Mouse (Mus musculus) cortical plate, adult 2 months (tissue): ENCODE data around the gene Ppp2r5a. TPM values are rescaled to one million over a fixed set of nuclear protein-coding genes. Genes with fewer than 3 reads are reported as not detected.

Experiments used
- H3K27ac ChIP-seq: fragments of 200-500 bp; 2 replicates; pipeline ENCODE4 v1.5.1; 2012; ENCODE audit warnings: low read length, control low read depth, inconsistent platforms; ENCODE audit not compliant: insufficient read depth
- H3K4me1 ChIP-seq: fragments of 200-500 bp; 2 replicates; pipeline ENCODE4 v1.6.1; 2011; ENCODE audit warnings: low read length; ENCODE audit not compliant: control insufficient read depth, insufficient read depth
- H3K4me3 ChIP-seq: fragments of 200-500 bp; 2 replicates; pipeline ENCODE4 v1.5.1; 2011; ENCODE audit warnings: mild to moderate bottlenecking, low read length, control low read depth; ENCODE audit not compliant: insufficient read depth
- CTCF ChIP-seq: fragments of 200-500 bp; IDR thresholded peaks from 2 replicates; pipeline ENCODE4 v1.5.1; 2011; ENCODE audit warnings: mild to moderate bottlenecking, control low read depth, low read length; ENCODE audit not compliant: insufficient read depth; ENCODE audit errors: extremely low read depth
- POLR2A ChIP-seq: fragments of 200-500 bp; IDR thresholded peaks from 2 replicates; pipeline ENCODE4 v1.6.1; 2011; ENCODE audit warnings: mild to moderate bottlenecking, low read length, control low read depth; ENCODE audit not compliant: insufficient read depth; ENCODE audit errors: extremely low read depth
- polyA plus RNA-seq: library from polyadenylated mRNA; depleted of rRNA; stranded (reverse); fragments of >200 nt; gene quantifications from 2 replicates; pipeline ENCODE4 v1.2.3, GENCODE M21; 2012

The Ppp2r5a gene
- polyA plus RNA-seq, 1 experiment, result 79.8 TPM

DNA sequence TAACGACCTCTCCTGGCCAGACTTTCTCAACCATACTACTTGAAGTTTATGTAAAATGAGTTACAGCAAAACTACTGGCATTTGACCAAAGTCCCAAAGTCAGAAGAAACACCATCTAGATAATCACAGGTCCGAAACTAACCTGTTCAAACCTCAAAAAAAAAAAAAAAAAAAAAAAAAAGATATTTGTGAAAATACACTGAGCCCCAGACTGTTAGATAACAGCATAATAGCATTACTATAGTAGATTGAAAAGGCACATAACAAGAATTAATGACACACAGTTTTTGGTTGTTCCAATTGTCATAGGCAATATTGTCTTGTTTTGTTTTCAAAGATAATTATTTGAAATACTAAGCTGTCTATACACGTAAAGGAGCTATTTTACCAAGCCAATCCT lies 9.5 kb downstream of the Ppp2r5a start:
- Histone ChIP-seq H3K27ac (no peak overlapping the region), H3K4me3 (no peak overlapping the region)
- TF ChIP-seq CTCF (no peak), POLR2A (no peak)

DNA sequence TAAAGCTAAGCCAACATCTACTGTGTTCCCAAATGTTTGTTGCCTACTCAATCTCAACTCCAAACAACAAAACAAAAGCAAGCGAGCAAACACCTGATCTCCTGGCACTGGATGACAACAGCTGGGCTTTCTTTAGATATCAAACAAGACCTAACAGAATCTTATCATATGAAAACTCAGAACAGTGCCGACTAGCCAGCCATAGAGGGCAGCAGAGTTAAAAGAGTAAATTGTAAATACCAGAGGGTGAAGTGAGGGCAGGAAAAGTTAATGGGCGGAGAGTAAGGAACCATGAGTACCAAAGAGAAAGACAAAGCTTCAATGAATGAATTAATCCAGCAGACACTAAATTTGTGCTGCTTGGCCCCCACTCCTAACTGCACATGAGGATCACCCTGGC lies 11.8 kb downstream of the Ppp2r5a start:
- H3K4me1 ChIP-seq, result peaks cover 3% of the 10 kb centered on the region; the same call in 1 of the 2 replicates
- no peak overlapping the region for H3K27ac ChIP-seq
- no peak for TF ChIP-seq POLR2A
- TF ChIP-seq CTCF, result peak; percentile 47; the same call in 1 of the 2 replicates
- H3K4me3 ChIP-seq, result no peak overlapping the region

More for the DNA sequence above, 9.5 kb downstream of the Ppp2r5a start:
- H3K4me1 ChIP-seq, result peaks cover 5% of the 10 kb centered on the region; the same call in 1 of the 2 replicates

DNA sequence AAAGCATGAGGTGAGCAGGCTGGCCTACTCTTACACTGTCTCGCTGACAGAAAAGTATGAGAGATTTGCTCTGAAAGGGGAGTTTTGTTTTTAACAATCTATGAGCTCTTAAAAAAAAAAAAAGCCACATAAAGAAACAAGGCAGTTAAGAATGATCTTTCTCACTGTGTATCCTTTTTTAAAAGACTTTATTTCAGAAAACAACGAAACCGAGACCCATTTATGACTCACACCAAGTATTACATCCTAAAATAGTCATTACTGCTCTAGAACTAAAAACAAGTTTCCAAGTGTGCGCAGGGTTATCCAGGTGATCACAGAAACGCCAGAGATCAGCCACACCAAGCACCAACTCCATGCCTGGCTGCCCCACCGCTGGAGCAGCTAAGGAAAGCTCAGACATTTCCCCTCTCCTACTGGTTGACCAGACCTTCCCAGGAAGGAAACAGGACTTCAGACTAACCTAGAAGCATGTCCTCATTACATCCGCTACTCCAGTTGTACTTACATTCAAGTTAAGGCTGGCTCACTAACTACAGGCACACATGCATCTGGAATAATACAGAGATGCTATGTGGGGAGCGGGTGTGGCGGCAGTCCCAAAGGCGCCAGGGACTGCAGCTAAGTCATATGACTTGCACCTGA lies 18.2 kb downstream of the Ppp2r5a start:
- Histone ChIP-seq H3K4me3 (no peak overlapping the region), H3K27ac (no peak overlapping the region), H3K4me1 (peaks cover 9% of the 10 kb centered on the region)
- no peak for TF ChIP-seq POLR2A
- TF ChIP-seq CTCF, result no peak

DNA sequence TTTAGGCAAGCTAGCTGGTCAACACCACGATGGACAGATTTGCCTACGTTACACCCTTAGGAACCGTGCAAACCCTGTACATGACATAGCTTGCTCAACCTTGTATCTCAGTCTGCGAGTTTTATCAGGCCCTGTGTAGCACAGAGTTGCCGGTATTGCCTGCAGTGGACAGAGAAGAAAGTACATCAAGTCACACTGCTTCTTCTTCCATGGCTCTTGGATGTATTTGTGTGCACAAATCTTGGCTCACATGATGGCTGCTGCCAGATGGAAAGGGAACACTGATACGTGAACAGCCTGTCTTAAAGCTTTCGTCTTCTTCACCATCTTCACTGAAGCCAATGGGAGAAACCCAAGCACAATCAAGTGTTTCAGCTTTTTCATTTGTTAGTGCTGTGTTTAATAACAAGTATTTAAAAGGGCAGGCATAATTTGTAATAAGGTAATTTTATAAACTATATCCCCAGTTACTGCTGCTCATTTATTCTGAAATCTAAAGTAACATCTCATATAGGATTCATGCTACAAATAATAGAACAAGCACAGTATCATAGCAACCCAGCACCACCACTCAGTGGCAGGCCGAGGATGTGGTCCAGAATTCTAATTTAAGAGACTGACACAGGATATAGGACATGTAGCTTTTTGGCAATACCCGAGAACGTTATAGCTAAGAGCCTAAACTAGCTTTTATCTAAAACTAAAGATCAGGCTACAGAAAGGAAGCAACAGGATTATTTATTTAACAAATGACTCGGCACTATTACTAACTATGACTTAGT lies 20.9 kb downstream of the Ppp2r5a start:
- TF ChIP-seq CTCF (no peak), POLR2A (no peak)
- Histone ChIP-seq H3K4me3 (no peak overlapping the region), H3K4me1 (peaks cover 9% of the 10 kb centered on the region), H3K27ac (0 out of 2 replicates have a peak overlapping the region, but pooled peaks have one; percentile 15)

DNA sequence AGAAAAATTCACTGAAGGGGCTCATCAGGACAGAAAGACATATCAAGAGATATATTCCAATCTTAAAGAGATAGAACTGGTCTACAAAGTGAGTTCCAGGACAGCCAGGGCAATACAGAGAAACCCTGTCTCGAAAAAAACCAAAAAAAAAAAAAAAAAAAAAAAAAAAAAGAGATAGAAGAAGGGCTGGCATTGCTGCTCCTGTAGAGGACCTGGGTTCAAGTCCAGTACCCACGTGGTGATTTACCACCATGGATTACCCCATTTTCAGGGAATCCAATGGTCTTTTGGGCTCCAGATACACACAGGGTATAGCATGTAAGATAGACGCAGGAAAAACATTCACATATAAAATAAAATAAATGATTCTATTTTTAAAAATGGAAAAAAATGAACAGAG lies 22.2 kb downstream of the Ppp2r5a start:
- Histone ChIP-seq H3K4me3 (no peak overlapping the region), H3K4me1 (peaks cover 9% of the 10 kb centered on the region), H3K27ac (no peak overlapping the region)
- TF ChIP-seq POLR2A (no peak), CTCF (no peak)

DNA sequence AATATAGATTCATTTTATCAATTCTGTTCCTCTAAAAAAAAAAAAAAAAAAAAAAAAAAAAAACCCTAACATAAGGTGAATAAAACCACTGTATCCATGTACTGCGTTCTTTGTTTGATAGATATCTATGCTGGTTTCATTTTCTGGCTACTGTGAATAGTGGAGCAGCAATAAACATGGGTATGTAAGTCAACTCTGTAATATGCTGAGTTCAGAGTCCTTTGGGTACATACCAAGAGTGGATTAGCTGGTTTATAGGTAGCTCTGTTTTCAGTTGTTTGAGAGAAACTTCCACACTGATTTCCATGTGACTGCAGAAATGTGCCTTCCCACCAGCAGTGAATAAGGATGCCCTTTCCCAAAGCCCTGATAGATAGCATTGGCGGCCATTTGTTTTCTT lies 25.0 kb downstream of the Ppp2r5a start:
- H3K4me1 ChIP-seq, result peaks cover 8% of the 10 kb centered on the region
- H3K4me3 ChIP-seq, result no peak overlapping the region
- no peak overlapping the region for H3K27ac ChIP-seq
- TF ChIP-seq CTCF, result no peak
- no peak for TF ChIP-seq POLR2A

DNA sequence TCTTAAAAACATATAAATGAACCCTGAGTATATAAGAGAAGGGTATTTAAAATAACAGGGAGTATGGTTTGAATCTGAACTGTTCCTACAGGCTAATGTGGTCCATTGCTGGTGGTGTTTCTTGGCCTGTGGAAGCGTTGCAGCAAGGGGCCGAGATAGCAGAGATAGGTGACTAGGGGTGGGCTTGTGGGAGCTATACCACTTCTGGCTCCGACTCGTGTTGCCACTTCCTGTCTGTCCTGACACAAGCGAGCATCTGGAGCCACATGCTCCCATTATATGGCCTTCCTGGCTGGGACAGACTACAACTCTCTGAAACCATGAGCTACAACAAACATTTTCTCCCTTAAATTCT lies 27.5 kb downstream of the Ppp2r5a start:
- Histone ChIP-seq H3K4me3 (no peak overlapping the region), H3K4me1 (peaks cover 2% of the 10 kb centered on the region; the same call in 1 of the 2 replicates), H3K27ac (no peak overlapping the region)
- no peak for TF ChIP-seq CTCF

DNA sequence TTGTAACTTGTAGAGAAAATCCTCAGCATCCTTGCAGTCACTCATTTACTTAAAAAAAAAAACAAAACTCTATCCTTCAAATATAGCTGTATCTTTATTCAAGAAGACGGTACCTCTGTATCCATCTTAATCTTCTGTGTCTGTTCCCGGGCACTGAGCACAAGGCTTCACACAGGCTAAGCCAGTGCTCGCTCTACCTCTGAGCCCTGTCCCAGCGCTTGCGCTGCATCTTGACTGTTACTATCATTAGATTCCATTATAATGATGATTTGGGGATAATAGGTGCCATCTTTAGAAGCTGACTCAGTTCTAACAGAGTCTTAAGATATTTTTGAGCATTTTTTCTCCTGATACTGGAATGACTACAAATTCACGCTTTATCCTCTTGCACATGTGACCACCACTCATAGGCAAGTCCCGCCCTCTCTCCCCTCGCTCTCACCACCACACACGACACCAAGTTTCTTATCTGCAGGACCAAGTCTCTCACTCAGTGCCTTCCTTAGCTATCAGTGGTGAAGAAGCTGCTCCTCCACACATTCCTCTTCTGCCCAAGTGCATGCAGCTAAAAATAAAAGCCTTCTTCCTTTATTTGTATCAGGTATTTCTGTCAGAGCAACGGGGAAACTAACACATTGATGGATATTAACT lies 28.0 kb downstream of the Ppp2r5a start:
- Histone ChIP-seq H3K27ac (no peak overlapping the region), H3K4me3 (no peak overlapping the region)
- no peak for TF ChIP-seq CTCF

DNA sequence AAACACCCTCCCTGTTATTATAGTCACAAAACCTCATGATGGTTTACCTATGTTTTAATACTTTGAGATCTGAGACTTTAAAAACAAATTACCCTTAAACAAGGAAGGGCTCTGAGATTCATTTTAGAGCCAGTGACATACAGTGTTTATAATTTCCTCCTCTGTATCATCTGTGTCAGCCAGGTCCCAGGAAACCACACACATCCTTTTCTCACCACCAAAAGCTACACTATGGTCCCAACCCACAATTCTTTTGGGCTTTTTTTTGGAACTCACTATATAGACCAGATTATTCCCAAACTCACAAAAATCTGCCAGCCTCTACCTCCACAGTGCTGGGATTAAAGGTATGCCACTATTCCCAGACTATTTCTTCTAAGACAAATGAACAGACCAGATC lies 33.9 kb downstream of the Ppp2r5a start:
- no peaks in the 10 kb centered on the region; the same call in 1 of the 2 replicates for H3K4me1 ChIP-seq
- H3K4me3 ChIP-seq, result no peak overlapping the region
- no peak for TF ChIP-seq CTCF
- no peak for TF ChIP-seq POLR2A
- no peak overlapping the region for H3K27ac ChIP-seq

More for the DNA sequence above, 28.0 kb downstream of the Ppp2r5a start:
- H3K4me1 ChIP-seq, result peaks cover 2% of the 10 kb centered on the region; the same call in 1 of the 2 replicates

DNA sequence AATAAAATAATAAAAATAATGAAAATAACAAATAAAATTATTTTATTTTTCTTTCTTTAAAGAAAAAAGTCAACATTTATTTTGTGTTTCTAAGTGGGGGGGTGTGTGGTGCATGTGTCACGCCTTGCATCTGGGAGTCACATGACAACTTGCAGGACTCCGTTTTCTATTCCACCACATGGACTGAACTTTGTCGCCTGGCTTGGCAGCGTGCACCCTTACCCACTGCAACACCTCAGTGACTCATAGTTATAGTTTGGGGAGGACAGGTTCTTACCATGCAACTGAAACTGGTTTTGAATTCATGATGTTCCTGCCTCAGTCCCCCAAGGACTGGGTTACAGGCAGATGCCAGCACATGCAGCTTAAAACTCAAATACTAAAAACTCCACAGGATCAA lies 34.9 kb downstream of the Ppp2r5a start:
- TF ChIP-seq CTCF (no peak), POLR2A (no peak)
- Histone ChIP-seq H3K4me1 (no peaks in the 10 kb centered on the region; the same call in 1 of the 2 replicates), H3K27ac (no peak overlapping the region), H3K4me3 (no peak overlapping the region)
